Mouse (Mus musculus) testis, adult 2 months (tissue): ENCODE measurements around the gene Grm7. TPM values are rescaled to one million over a fixed set of nuclear protein-coding genes. Genes with fewer than 3 reads are reported as not detected.

Source experiments
- H3K27ac ChIP-seq: fragments of 200-500 bp; 2 replicates; pipeline ENCODE4 v1.5.1; 2012; ENCODE audit warnings: low read depth, low read length; ENCODE audit not compliant: control insufficient read depth, insufficient read depth
- H3K27me3 ChIP-seq: fragments of 200-500 bp; 2 replicates; pipeline ENCODE4 v1.6.1; 2012; ENCODE audit warnings: mild to moderate bottlenecking, low read length, moderate library complexity; ENCODE audit not compliant: control insufficient read depth, insufficient read depth
- H3K36me3 ChIP-seq: fragments of 200-500 bp; 2 replicates; pipeline ENCODE4 v1.6.1; 2012; ENCODE audit warnings: mild to moderate bottlenecking, low read length; ENCODE audit not compliant: control insufficient read depth, insufficient read depth
- H3K4me1 ChIP-seq: fragments of 200-500 bp; 2 replicates; pipeline ENCODE4 v1.6.1; 2012; ENCODE audit warnings: low read length; ENCODE audit not compliant: control insufficient read depth, insufficient read depth
- H3K4me3 ChIP-seq: fragments of 200-500 bp; 2 replicates; pipeline ENCODE4 v1.5.1; 2012; ENCODE audit warnings: low read depth, mild to moderate bottlenecking, low read length, moderate library complexity, mixed read lengths; ENCODE audit not compliant: control insufficient read depth
- CTCF ChIP-seq: fragments of 200-500 bp; IDR thresholded peaks from 2 replicates; pipeline ENCODE4 v1.5.1; 2012; ENCODE audit warnings: low read depth, mild to moderate bottlenecking, inconsistent platforms, low read length, moderate library complexity; ENCODE audit not compliant: control insufficient read depth, insufficient read depth, insufficient replicate concordance
- POLR2A ChIP-seq: fragments of 200-500 bp; IDR thresholded peaks from 2 replicates; pipeline ENCODE4 v1.6.1; 2012; ENCODE audit warnings: low read depth, mild to moderate bottlenecking, inconsistent platforms, low read length, moderate library complexity; ENCODE audit not compliant: control insufficient read depth
- polyA plus RNA-seq: library from polyadenylated mRNA; depleted of rRNA; stranded (reverse); fragments of >200 nt; gene quantifications from 2 replicates; pipeline ENCODE4 v1.2.3, GENCODE M21; 2012; rRNA removed

Gene Grm7
- 0.16 and 0.58 TPM in 2 replicates for polyA plus RNA-seq

- Histone ChIP-seq H3K27ac (no peak within 1 kb of the TSS), H3K4me3 (peak within 1 kb of the TSS; percentile 44), H3K4me1 (peaks cover 5% of the 10 kb centered on the region), H3K27me3 (no peaks in the 10 kb centered on the region), H3K36me3 (no peaks in the 10 kb centered on the region)
- TF ChIP-seq CTCF (no peak), POLR2A (no peak)
Observed at GRCm38 (mm10) chr6:110645411-110646361, at the start of gene Grm7. Grm7 (plus strand) TSS chr6:110645581.

GRCm38 (mm10) chr6:110645041-110645410 lies 355 bp upstream of the Grm7 start:
- Histone ChIP-seq H3K4me3 (peak overlapping the region; percentile 7; the same call in 1 of the 2 replicates), H3K4me1 (peaks cover 5% of the 10 kb centered on the region), H3K36me3 (no peaks in the 10 kb centered on the region), H3K27me3 (no peaks in the 10 kb centered on the region), H3K27ac (no peak overlapping the region)
- TF ChIP-seq POLR2A (no peak), CTCF (no peak)

- Histone ChIP-seq H3K4me3 (no peak overlapping the region; the same call in 1 of the 2 replicates), H3K27me3 (no peaks in the 10 kb centered on the region), H3K36me3 (no peaks in the 10 kb centered on the region), H3K27ac (no peak overlapping the region), H3K4me1 (peaks cover 5% of the 10 kb centered on the region)
- no peak for TF ChIP-seq POLR2A
- no peak for TF ChIP-seq CTCF
Observed at GRCm38 (mm10) chr6:110646901-110647300, 1.5 kb downstream of the Grm7 start.

DNA sequence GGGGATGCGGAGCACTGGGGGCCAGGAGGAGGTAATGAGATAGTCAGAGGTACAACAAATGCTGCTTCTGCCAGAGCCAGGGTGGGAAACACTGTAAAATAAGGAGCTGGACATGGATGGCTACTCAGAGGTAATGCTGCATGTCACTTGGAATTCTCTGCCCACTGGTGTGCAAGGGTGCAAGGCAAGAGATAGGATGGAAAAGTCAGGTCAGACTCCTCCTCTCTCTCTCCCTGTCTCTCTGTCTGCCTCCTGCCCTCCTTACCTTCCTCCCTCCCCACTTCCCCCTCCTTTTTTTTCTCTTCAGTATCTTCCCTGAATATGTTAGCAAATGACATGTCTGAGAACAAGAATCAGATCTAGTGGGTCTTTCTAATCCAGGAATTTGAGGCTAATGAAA lies 3.8 kb downstream of the Grm7 start:
- no peaks in the 10 kb centered on the region for H3K36me3 ChIP-seq
- no peak overlapping the region for H3K27ac ChIP-seq
- no peak for TF ChIP-seq POLR2A
- no peak for TF ChIP-seq CTCF
- no peaks in the 10 kb centered on the region for H3K27me3 ChIP-seq
- no peak overlapping the region for H3K4me3 ChIP-seq
- H3K4me1 ChIP-seq = peaks cover 5% of the 10 kb centered on the region

- TF ChIP-seq CTCF (no peak), POLR2A (no peak)
- no peaks in the 10 kb centered on the region for H3K27me3 ChIP-seq
- no peak overlapping the region for H3K4me3 ChIP-seq
- no peaks in the 10 kb centered on the region for H3K36me3 ChIP-seq
- H3K4me1 ChIP-seq = no peaks in the 10 kb centered on the region
- no peak overlapping the region for H3K27ac ChIP-seq
Observed at GRCm38 (mm10) chr6:110653361-110654001, 8.1 kb downstream of the Grm7 start.

GRCm38 (mm10) chr6:110664436-110664835 lies 19.1 kb downstream of the Grm7 start:
- Histone ChIP-seq H3K36me3 (no peaks in the 10 kb centered on the region), H3K27me3 (no peaks in the 10 kb centered on the region), H3K4me1 (no peaks in the 10 kb centered on the region), H3K4me3 (no peak overlapping the region), H3K27ac (no peak overlapping the region)
- TF ChIP-seq POLR2A (no peak), CTCF (no peak)

DNA sequence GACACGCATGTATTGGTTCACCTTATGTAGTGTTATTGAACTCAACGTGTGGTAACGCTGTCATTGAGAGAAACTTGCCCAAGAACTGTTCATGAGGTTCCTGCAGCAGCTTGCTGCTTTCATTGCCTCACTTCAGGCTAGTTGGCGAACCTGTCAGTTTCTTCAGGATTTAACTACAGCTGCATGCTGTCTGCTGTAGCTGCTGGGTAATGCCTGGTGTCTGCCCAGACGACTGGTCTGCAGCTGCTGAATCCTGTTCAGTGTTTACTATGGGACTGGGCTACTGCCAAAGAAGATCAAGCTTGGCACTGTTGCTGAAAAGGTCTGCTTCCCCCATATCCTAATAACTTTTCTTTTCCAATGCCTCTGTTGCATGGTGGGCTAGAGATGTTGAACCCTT lies 23.1 kb downstream of the Grm7 start:
- Histone ChIP-seq H3K4me1 (no peaks in the 10 kb centered on the region), H3K36me3 (no peaks in the 10 kb centered on the region), H3K4me3 (no peak overlapping the region), H3K27me3 (no peaks in the 10 kb centered on the region), H3K27ac (no peak overlapping the region)
- TF ChIP-seq POLR2A (no peak), CTCF (no peak)
